Mouse (Mus musculus) bone marrow macrophage, adult 2 months (primary cell): Measurements from ENCODE around the gene Stk39.

Experiments used
- CTCF ChIP-seq: IDR thresholded peaks from 2 replicates; pipeline ENCODE4 v1.5.1; 2012; ENCODE audit warnings: low read depth, mild to moderate bottlenecking, low read length, moderate library complexity
- POLR2A ChIP-seq: IDR thresholded peaks from 2 replicates; pipeline ENCODE4 v1.6.1; 2012; ENCODE audit warnings: mild to moderate bottlenecking, low read depth, low read length, borderline replicate concordance

- TF ChIP-seq CTCF (no peak), POLR2A (no peak)
Measured at GRCm38 (mm10) chr2:68417081-68417480, 55.0 kb downstream of the Stk39 start.
